Mouse (Mus musculus): ENCODE results near the gene AC134908.4. TPM values are rescaled to one million over a fixed set of nuclear protein-coding genes. Genes with fewer than 3 reads are reported as not detected.

Gene AC134908.4
- polyA plus RNA-seq (2012; rRNA removed) = 0.18 TPM in 1 of 2 replicates, not detected in the other

DNA sequence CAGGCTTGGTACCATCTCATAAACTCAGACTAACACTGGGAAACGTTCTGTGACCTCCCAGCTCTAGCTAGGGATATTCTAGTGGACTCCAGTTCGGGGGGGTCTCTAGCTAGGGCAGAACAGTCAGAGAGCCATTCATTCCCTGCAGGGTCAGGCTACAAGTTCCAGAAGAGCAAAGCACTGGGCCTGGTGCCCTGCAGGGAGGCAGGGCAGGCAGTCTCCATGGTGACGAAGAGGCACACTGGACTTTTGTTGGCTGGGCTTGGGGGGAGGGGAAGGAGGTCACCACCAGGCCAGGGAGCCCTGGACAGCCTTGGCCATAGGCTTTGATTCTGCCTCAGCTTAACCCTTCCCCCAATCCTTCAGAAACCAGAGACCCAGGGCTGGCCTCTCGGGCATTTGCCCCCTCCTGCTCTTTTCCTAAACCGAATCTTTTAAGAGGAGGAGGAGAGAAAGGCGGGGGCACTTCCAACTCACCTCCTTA lies at the start of gene AC134908.4:
TSS of gene AC134908.4 (minus strand) at position 51 of the 484 bp plus-strand sequence.

GRCm38 (mm10) chr17:25844396-25844901 lies 49.0 kb upstream of the AC134908.4 start, which contains the start of gene Rhot2:
Gene Rhot2, minus strand, starts transcription at chr17:25844851.

DNA sequence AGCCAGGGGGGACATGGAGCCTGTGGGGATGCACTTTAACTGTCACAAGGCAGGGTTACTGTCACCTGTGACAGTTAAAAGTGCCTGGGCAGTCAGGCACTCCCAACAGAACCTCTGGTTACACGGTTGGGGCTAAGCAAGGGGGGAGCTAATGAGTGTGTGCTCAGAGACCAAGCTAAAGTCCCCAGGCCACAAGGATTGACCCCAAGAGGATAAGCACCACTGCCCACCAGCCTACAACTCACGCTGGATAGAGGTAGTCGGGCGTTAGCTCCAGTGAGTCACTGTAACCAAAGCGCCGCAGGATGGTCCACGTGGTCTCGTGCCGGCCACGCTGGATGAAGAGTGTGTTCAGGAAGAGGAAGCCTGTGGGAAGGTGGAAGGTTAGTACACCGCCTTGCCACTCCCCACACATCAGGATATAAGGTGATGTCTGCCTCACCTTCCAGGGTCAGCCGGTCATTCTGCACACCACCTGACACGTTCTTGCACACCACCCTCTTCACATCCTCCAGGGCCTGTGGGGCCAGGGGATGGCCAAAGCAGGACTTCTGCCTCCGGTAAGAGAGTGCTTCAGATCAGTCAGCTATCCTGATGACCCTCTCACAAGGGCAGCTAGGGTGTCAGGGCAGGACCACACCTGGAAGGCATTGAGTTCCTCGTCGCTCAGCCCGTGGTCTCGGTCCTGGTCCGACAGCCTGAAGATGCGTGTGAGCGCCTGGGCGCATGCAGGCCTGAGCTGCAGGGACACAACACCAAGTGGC lies 45.8 kb upstream of the AC134908.4 start, which contains the start of gene Gm20683:
TSS of gene Gm20683 (minus strand) at position 647 of the 764 bp plus-strand sequence.

GRCm38 (mm10) chr17:25837076-25837410 lies 41.6 kb upstream of the AC134908.4 start, which contains the start of gene Rhbdl1:
Gene Rhbdl1, minus strand, starts transcription at chr17:25837295.

DNA sequence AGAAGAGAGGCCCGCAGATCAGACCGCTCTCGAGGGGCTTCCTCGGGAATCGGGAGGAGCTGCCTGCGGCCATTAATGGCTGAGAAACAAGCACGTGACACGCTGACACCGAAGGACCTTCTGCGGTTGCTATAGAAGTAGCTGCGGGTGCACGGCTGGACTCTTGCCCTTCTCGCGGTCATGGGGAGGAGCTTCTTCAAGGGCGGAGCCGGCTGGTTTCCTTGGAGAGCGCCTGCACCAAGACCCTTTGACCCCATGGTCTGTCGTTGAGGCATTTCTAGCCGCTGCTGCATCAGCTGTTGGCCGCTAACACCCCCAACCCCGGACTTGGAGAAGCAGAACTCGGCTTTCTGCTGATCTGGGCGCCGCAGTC lies 37.8 kb upstream of the AC134908.4 start, which contains the start of gene Stub1:
TSS of gene Stub1 (minus strand) at position 114 of the 373 bp plus-strand sequence.

DNA sequence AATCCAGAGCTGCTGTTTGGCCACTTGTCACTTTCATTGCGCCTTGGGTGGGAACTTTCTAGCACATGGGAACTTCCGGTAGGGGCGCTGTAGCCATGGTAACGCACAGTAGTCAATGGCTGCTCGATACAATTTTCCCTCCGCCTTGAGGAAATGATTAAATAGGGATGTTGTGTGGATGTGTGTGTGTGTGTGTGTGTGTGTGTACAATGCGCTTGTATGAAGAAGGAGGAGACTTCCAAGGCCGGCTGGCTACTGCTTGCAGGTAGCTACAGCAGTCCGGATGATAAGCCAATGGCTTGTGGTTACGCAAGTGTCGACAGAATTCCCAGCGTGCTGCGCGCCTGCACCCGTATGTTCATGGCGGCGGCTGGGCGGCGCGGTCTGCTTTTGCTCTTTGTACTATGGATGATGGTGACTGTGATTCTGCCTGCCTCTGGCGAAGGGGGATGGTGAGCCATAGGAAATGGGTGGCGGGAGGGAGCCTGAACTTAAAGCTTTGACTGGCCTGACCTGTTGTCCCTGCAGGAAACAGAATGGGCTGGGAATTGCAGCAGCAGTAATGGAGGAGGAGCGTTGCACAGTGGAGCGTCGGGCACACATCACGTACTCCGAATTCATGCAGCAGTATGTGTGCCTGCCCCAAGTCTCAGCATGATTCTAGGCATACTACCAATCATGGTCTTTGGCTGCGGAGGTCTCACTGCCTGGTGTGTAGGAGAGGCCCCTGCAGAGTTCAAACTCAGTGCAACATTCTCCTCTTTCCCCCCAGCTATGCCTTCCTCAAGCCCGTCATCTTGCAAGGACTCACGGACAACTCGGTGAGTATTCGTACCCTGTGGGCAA lies 33.5 kb upstream of the AC134908.4 start, which contains the start of gene Jmjd8:
TSS of gene Jmjd8 (plus strand) at position 156 of the 846 bp plus-strand sequence.

GRCm38 (mm10) chr17:25823452-25823851 lies 28.0 kb upstream of the AC134908.4 start, which contains the start of gene Wdr24:
Gene Wdr24, plus strand, starts transcription at chr17:25823627.

GRCm38 (mm10) chr17:25808789-25809605 lies 13.5 kb upstream of the AC134908.4 start, which contains the start of gene Fbxl16:
Gene Fbxl16, plus strand, starts transcription at chr17:25809085.

GRCm38 (mm10) chr17:25796951-25797369 lies 1.5 kb upstream of the AC134908.4 start, which contains the start of gene Metrn:
Gene Metrn, minus strand, starts transcription at chr17:25797136.

DNA sequence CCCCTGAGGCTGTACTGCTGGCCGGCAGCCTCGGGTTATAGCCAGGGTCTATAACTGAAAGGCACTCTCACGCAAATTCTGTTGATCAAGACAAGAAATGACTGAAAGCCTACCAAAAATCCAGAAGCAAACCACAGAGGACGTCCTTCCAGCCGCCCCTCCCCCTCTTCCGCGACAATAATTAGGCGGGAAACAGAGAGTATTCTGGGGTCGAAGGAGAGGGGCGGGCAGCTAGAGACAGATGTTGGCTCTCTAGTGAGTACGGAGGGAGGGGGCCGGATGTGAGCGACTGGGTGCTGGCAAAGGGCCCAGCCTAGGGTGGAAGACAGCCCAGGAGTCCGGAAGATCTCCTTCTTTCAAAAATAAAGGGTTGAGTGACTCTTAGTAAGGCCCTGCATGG lies 2.8 kb downstream of the AC134908.4 start, which contains the start of gene Fam173a:
TSS of gene Fam173a (minus strand) at position 287 of the 400 bp plus-strand sequence.

GRCm38 (mm10) chr17:25786280-25786679 lies 9.2 kb downstream of the AC134908.4 start, which contains the start of gene Ccdc78:
Gene Ccdc78, plus strand, starts transcription at chr17:25786580.

GRCm38 (mm10) chr17:25785281-25785745 lies 10.1 kb downstream of the AC134908.4 start, which contains the start of gene Haghl:
Gene Haghl, minus strand, starts transcription at chr17:25785673.

DNA sequence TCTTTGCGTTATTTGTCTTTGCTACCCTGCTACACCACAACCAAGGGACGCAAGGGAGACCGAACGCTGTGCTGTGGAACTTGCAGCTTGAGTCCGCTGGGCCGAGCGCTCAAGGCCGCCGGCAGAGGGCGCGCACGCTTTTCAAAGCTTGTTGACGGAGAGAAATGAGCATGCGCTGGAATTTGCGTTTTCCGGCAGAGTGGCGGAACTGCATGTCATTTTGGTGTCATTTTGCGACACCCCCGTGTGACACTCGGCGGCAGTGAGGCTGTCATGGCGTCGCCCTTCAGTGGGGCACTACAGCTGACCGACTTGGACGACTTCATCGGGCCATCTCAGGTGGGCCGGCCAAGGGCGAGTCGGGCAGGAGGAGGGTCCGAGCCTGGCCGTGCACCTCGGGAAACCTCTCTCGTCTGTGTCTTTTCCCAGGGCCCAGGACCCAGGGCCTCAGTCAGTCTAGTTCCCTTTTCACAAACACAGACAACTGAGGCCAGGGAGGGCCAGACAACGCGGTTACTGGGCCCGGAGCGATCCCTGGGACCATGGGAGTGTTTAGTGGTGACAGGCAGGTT lies 21.8 kb downstream of the AC134908.4 start, which contains the start of gene Narfl:
TSS of gene Narfl (plus strand) at position 228 of the 572 bp plus-strand sequence.

GRCm38 (mm10) chr17:25754241-25754640 lies 41.2 kb downstream of the AC134908.4 start, which contains the start of gene Msln:
Gene Msln, minus strand, starts transcription at chr17:25754378.

Other genes starting within 250 kb of the AC134908.4 start
- gene Sox8, start 225.0 kb downstream of the AC134908.4 start, polyA plus RNA-seq (2012; rRNA removed) = 11.4 and 14.6 TPM in 2 replicates
- 10.7 and 12.7 TPM in 2 replicates for gene Lmf1, start 216.6 kb downstream of the AC134908.4 start, polyA plus RNA-seq (2012; rRNA removed)
- gene Gng13, start 78.5 kb downstream of the AC134908.4 start, polyA plus RNA-seq (2012; rRNA removed) = 1.1 and 2.1 TPM in 2 replicates
- 16.3 and 17.3 TPM in 2 replicates for gene Chtf18, start 68.2 kb downstream of the AC134908.4 start, polyA plus RNA-seq (2012; rRNA removed)
- 44.1 and 45.9 TPM in 2 replicates for gene Rpusd1, start 68.0 kb downstream of the AC134908.4 start, polyA plus RNA-seq (2012; rRNA removed)
- 0.11 and 0.15 TPM in 2 replicates for gene Mslnl, start 59.6 kb downstream of the AC134908.4 start, polyA plus RNA-seq (2012; rRNA removed)
- gene Msln, start 41.3 kb downstream of the AC134908.4 start, polyA plus RNA-seq (2012; rRNA removed) = 0.14 and 0.25 TPM in 2 replicates
- gene Narfl, start 21.9 kb downstream of the AC134908.4 start, polyA plus RNA-seq (2012; rRNA removed) = 25.3 and 26.7 TPM in 2 replicates
- gene Haghl, start 10.0 kb downstream of the AC134908.4 start, polyA plus RNA-seq (2012; rRNA removed) = 214 and 220 TPM in 2 replicates
- gene Ccdc78, start 9.1 kb downstream of the AC134908.4 start, polyA plus RNA-seq (2012; rRNA removed) = 0.04 and 0.11 TPM in 2 replicates
- gene Fam173a, start 2.8 kb downstream of the AC134908.4 start, polyA plus RNA-seq (2012; rRNA removed) = 106 and 110 TPM in 2 replicates
- 101 TPM in 2 replicates for gene Metrn, start 1.5 kb upstream of the AC134908.4 start, polyA plus RNA-seq (2012; rRNA removed)
- 64.6 and 64.7 TPM in 2 replicates for gene Fbxl16, start 13.4 kb upstream of the AC134908.4 start, polyA plus RNA-seq (2012; rRNA removed)
- 48.6 and 49.3 TPM in 2 replicates for gene Wdr24, start 28.0 kb upstream of the AC134908.4 start, polyA plus RNA-seq (2012; rRNA removed)
- gene Jmjd8, start 33.2 kb upstream of the AC134908.4 start, polyA plus RNA-seq (2012; rRNA removed) = 82.0 and 84.1 TPM in 2 replicates
- gene Stub1, start 37.7 kb upstream of the AC134908.4 start, polyA plus RNA-seq (2012; rRNA removed) = 303 and 324 TPM in 2 replicates
- gene Rhbdl1, start 41.6 kb upstream of the AC134908.4 start, polyA plus RNA-seq (2012; rRNA removed) = 51.1 and 59.5 TPM in 2 replicates
- 27.5 and 27.9 TPM in 2 replicates for gene Gm20683, start 46.1 kb upstream of the AC134908.4 start, polyA plus RNA-seq (2012; rRNA removed)
- 94.8 and 98.3 TPM in 2 replicates for gene Rhot2, start 49.2 kb upstream of the AC134908.4 start, polyA plus RNA-seq (2012; rRNA removed)
- 57.9 and 59.3 TPM in 2 replicates for gene Wdr90, start 65.8 kb upstream of the AC134908.4 start, polyA plus RNA-seq (2012; rRNA removed)
- 10.1 and 10.9 TPM in 2 replicates for gene Mcrip2, start 73.1 kb upstream of the AC134908.4 start, polyA plus RNA-seq (2012; rRNA removed)
- gene Mettl26, start 79.4 kb upstream of the AC134908.4 start, polyA plus RNA-seq (2012; rRNA removed) = 71.8 and 76.2 TPM in 2 replicates
- 0.86 and 1.0 TPM in 2 replicates for gene Wfikkn1, start 85.2 kb upstream of the AC134908.4 start, polyA plus RNA-seq (2012; rRNA removed)
- 70.6 and 80.8 TPM in 2 replicates for gene Rab40c, start 124.1 kb upstream of the AC134908.4 start, polyA plus RNA-seq (2012; rRNA removed)
- gene Pigq, start 149.3 kb upstream of the AC134908.4 start, polyA plus RNA-seq (2012; rRNA removed) = 95.7 and 101 TPM in 2 replicates
- gene Nhlrc4, start 149.3 kb upstream of the AC134908.4 start, polyA plus RNA-seq (2012; rRNA removed) = 0.11 and 0.34 TPM in 2 replicates
- 0.41 and 0.68 TPM in 2 replicates for gene A930017K11Rik, start 156.9 kb upstream of the AC134908.4 start, polyA plus RNA-seq (2012; rRNA removed)
- 43.8 and 45.6 TPM in 2 replicates for gene Capn15, start 190.1 kb upstream of the AC134908.4 start, polyA plus RNA-seq (2012; rRNA removed)

All from central nervous system, embryonic 14 days (tissue).